Mouse (Mus musculus): ENCODE results near the gene Pdzrn3. TPM values are rescaled to one million over a fixed set of nuclear protein-coding genes. Genes with fewer than 3 reads are reported as not detected.
A peak's percentile ranks its signal among the peaks of the same experiment; 100 is the strongest.

Gene Pdzrn3
- polyA plus RNA-seq, 2 experiments: 16.5 to 37.9 TPM

DNA sequence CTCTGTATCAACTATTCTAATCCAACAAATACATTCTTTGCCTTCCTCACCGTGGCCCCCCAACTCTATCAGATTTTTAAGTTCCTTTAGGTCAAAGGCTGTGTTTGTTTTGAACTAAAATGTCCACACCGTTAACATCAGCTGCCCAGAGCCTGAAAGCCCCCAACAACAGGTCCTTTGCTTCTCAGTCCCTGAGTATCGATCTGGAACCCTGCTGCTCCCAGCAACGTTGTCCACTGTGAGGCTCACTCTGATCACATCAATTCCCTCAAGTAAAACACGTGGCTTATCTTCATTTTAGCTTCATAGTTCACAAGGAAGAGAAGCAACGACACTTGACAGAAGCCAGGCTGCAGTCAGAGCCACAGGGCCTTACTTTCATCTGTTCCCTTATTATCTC, 66.3 kb downstream of the Pdzrn3 start:
- WGBS: 52% methylated on average over 6 of the region's 6 CpGs
- Histone ChIP-seq H3K4me1 (ENCODE audit: control insufficient read depth, insufficient read depth, low read length) (peaks cover 33% of the 10 kb centered on the region), H3K27ac (replicated peaks; ENCODE audit: low read depth, low read length) (no peak overlapping the region)

DNA sequence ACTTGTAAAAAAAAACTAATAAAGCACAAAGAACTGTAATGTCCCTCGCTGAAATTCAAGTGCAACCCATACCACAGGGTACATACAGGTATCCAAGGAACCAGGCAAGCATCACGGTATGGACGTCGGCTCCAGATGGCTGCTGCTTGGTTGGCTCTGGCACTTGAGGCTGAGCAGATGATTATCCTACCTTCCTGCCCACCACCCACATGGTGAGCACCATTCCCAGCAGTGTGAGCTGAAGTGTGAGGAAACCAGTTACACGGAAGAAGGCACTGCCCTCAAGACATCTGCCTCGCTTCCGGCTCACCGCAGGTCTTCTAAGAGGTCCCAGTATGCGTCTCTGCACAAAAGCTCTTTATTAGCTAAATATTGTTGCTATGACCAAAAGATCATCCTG, 67.2 kb downstream of the Pdzrn3 start:
- Histone ChIP-seq H3K9ac (ENCODE audit: low read depth, low read length, severe bottlenecking) (no peak overlapping the region), H3K4me3 (replicated peaks; ENCODE audit: low read length) (no peak overlapping the region), H3K27me3 (ENCODE audit: control insufficient read depth, insufficient read depth, low read length) (no peaks in the 10 kb centered on the region), H3K36me3 (ENCODE audit: control insufficient read depth, insufficient read depth, low read length) (no peaks in the 10 kb centered on the region), H3K4me2 (replicated peaks; ENCODE audit: low read depth, low read length, severe bottlenecking) (no peak overlapping the region), H3K27ac (replicated peaks; ENCODE audit: low read depth, low read length) (no peak overlapping the region), H3K4me1 (ENCODE audit: control insufficient read depth, insufficient read depth, low read length) (peaks cover 40% of the 10 kb centered on the region), H3K9me3 (ENCODE audit: control insufficient read depth, low read length) (no peaks in the 10 kb centered on the region)
- ATAC-seq (ENCODE audit: low FRiP score, low read depth) (no peak), DNase-seq (ENCODE audit: low spot score) (no peak)
- 60% methylated on average over 9 of the region's 9 CpGs for WGBS
- TF ChIP-seq POLR2A (IDR thresholded peaks at IDR 0.05; ENCODE audit: borderline replicate concordance, extremely low read depth, insufficient read depth, insufficient read length): no peak

More for the DNA sequence above, 66.3 kb downstream of the Pdzrn3 start:
- Histone ChIP-seq H3K27me3 (ENCODE audit: control insufficient read depth, insufficient read depth, low read length) (no peaks in the 10 kb centered on the region), H3K9ac (ENCODE audit: low read depth, low read length, severe bottlenecking) (no peak overlapping the region), H3K9me3 (ENCODE audit: control insufficient read depth, low read length) (no peaks in the 10 kb centered on the region), H3K4me2 (replicated peaks; ENCODE audit: low read depth, low read length, severe bottlenecking) (no peak overlapping the region), H3K4me3 (replicated peaks; ENCODE audit: low read length) (no peak overlapping the region), H3K36me3 (ENCODE audit: control insufficient read depth, insufficient read depth, low read length) (no peaks in the 10 kb centered on the region)
- DNase-seq (ENCODE audit: low spot score) (no peak), ATAC-seq (ENCODE audit: low FRiP score, low read depth) (no peak)
- no peak for TF ChIP-seq POLR2A (IDR thresholded peaks at IDR 0.05; ENCODE audit: borderline replicate concordance, extremely low read depth, insufficient read depth, insufficient read length)

DNA sequence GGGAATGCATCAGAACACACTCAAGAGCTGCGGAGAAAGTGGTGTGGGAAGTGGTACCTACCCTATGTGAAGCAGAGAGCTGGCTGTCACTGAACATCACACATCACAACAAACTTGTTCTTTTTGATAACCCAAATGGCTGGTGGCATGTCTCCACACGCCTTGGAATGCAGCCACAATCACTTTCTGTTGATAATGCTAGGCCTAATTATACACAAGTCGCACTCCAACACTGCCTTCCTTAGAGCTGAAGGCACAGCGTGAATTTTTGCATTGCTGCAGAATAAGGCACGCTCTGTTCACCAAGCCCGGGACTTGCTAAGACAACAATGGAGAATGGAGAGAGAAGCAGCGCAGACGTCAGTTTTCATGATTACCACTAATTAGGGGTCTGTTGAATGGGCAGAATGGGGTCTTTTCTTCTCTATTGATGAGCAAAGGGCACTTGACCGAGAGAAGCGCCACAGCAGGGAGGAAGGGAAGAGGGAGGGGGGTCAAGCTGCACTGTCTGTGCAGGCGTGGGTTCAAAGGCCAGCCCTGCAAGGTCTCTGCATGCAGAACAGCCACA, 69.6 kb downstream of the Pdzrn3 start:
- H3K4me1 ChIP-seq (ENCODE audit: control insufficient read depth, insufficient read depth, low read length): peaks cover 40% of the 10 kb centered on the region
- ATAC-seq (ENCODE audit: low FRiP score, low read depth): no peak
- H3K9ac ChIP-seq (ENCODE audit: low read depth, low read length, severe bottlenecking): no peak overlapping the region
- H3K36me3 ChIP-seq (ENCODE audit: control insufficient read depth, insufficient read depth, low read length): no peaks in the 10 kb centered on the region
- TF ChIP-seq POLR2A (IDR thresholded peaks at IDR 0.05; ENCODE audit: borderline replicate concordance, extremely low read depth, insufficient read depth, insufficient read length): no peak
- no peak overlapping the region for H3K4me3 ChIP-seq (replicated peaks; ENCODE audit: low read length)
- no peak overlapping the region for H3K27ac ChIP-seq (replicated peaks; ENCODE audit: low read depth, low read length)
- H3K27me3 ChIP-seq (ENCODE audit: control insufficient read depth, insufficient read depth, low read length): no peaks in the 10 kb centered on the region
- no peak overlapping the region for H3K4me2 ChIP-seq (replicated peaks; ENCODE audit: low read depth, low read length, severe bottlenecking)
- H3K9me3 ChIP-seq (ENCODE audit: control insufficient read depth, low read length): no peaks in the 10 kb centered on the region
- peak; percentile 20 for DNase-seq (ENCODE audit: low spot score)
- 54% methylated on average over 10 of the region's 11 CpGs for WGBS

DNA sequence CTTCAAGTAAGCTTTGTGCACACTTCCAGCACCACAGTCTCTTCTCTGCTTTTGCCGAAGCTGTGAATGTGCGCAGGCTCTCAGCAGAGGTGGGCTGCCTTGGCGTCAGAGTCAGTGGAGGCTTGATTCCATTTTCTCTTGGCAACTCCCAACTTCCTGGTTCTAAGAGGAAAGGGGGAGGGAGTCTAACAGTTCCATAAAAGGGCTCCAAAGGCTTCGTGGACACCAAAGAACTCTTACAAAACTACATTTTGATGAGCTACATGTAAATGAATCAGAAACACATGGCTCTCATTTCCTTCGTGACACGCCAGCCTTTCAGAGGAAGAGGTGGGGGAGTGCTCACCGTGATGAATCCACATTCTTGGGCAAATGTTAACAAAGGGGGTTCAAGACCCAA, 70.9 kb downstream of the Pdzrn3 start:
- no peaks in the 10 kb centered on the region for H3K9me3 ChIP-seq (ENCODE audit: control insufficient read depth, low read length)
- peaks cover 40% of the 10 kb centered on the region for H3K4me1 ChIP-seq (ENCODE audit: control insufficient read depth, insufficient read depth, low read length)
- peak overlapping the region; percentile 48 for H3K27ac ChIP-seq (replicated peaks; ENCODE audit: low read depth, low read length)
- peak; percentile 34; the same call in 1 of the 2 replicates for ATAC-seq (ENCODE audit: low FRiP score, low read depth)
- peak; percentile 78 for DNase-seq (ENCODE audit: low spot score)
- no peak overlapping the region; the same call in 1 of the 2 replicates for H3K4me2 ChIP-seq (replicated peaks; ENCODE audit: low read depth, low read length, severe bottlenecking)
- H3K4me3 ChIP-seq (replicated peaks; ENCODE audit: low read length): no peak overlapping the region
- WGBS: 24% methylated on average over 7 of the region's 7 CpGs
- no peaks in the 10 kb centered on the region for H3K36me3 ChIP-seq (ENCODE audit: control insufficient read depth, insufficient read depth, low read length)
- TF ChIP-seq POLR2A (IDR thresholded peaks at IDR 0.05; ENCODE audit: borderline replicate concordance, extremely low read depth, insufficient read depth, insufficient read length): no peak
- H3K9ac ChIP-seq (ENCODE audit: low read depth, low read length, severe bottlenecking): no peak overlapping the region
- no peaks in the 10 kb centered on the region for H3K27me3 ChIP-seq (ENCODE audit: control insufficient read depth, insufficient read depth, low read length)

DNA sequence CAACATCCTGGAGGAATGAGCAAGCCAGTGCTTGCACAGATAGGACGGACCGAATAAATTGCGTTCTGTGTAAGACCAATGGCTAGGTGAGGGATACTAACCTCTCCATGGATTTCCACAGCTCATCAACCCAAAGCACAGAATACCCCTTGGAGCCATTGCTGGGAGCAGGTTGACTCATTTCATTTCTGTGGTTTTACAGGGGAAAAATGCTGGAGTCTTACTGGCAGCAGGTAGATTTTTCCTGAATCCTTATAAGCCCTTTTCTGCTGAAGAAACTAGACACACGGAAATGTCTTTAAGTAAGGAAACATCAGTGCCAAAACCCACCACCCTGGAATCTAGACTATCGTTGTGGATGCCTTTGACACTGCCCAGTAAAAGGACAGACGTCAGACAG, 72.2 kb downstream of the Pdzrn3 start:
- no peak overlapping the region for H3K4me3 ChIP-seq (replicated peaks; ENCODE audit: low read length)
- no peak overlapping the region for H3K9ac ChIP-seq (ENCODE audit: low read depth, low read length, severe bottlenecking)
- no peak overlapping the region for H3K27ac ChIP-seq (replicated peaks; ENCODE audit: low read depth, low read length)
- H3K9me3 ChIP-seq (ENCODE audit: control insufficient read depth, low read length): no peaks in the 10 kb centered on the region
- no peak overlapping the region for H3K4me2 ChIP-seq (replicated peaks; ENCODE audit: low read depth, low read length, severe bottlenecking)
- DNase-seq (ENCODE audit: low spot score): no peak
- ATAC-seq (ENCODE audit: low FRiP score, low read depth): no peak
- peaks cover 36% of the 10 kb centered on the region for H3K4me1 ChIP-seq (ENCODE audit: control insufficient read depth, insufficient read depth, low read length)
- no peaks in the 10 kb centered on the region for H3K36me3 ChIP-seq (ENCODE audit: control insufficient read depth, insufficient read depth, low read length)
- no peaks in the 10 kb centered on the region for H3K27me3 ChIP-seq (ENCODE audit: control insufficient read depth, insufficient read depth, low read length)
- 74% methylated on average over 6 of the region's 6 CpGs for WGBS
- TF ChIP-seq POLR2A (IDR thresholded peaks at IDR 0.05; ENCODE audit: borderline replicate concordance, extremely low read depth, insufficient read depth, insufficient read length): no peak
